Mouse (Mus musculus): ENCODE measurements around the gene Ermp1. TPM values are rescaled to one million over a fixed set of nuclear protein-coding genes. Genes with fewer than 3 reads are reported as not detected.

Ermp1 gene
- polyA plus RNA-seq, 1 experiment from 2014 or later = 15.6 TPM

- Histone ChIP-seq H3K27me3 (replicated peaks) (no peaks in the 10 kb centered on the region), H3K4me2 (replicated peaks) (no peak overlapping the region), H3K27ac (no peak overlapping the region), H3K4me3 (no peak overlapping the region), H3K36me3 (peaks cover 30% of the 10 kb centered on the region), H3K9ac (no peak overlapping the region), H3K4me1 (no peaks in the 10 kb centered on the region), H3K9me3 (no peaks in the 10 kb centered on the region)
- 96% methylated on average over 2 of the region's 2 CpGs for WGBS
- ATAC-seq (ENCODE audit: low FRiP score, low read depth) = no peak
These were observed 65.8 kb downstream of the Ermp1 start for GRCm38 (mm10) chr19:29582439-29582838.

DNA sequence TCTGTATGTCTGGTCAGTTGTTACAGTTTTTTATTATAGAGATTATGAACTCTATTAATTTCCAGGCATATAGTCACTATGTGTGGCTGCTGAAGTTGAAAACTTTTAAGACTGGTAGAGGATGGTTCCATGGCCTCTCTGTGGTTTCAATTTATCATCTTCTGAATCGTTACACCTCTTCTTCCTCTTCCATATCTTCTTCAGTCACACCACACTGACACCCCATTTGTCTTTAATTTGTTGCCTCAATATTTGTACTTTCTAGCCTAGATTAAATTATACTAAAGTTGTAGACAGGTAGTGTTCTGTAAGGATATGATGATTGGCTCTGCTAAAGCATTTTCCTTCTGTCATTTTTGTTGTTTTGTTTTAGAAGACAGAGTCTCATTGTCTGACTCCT, 81.7 kb downstream of the Ermp1 start:
- H3K27ac ChIP-seq = no peak overlapping the region
- no peak overlapping the region for H3K4me2 ChIP-seq (replicated peaks)
- no peak for ATAC-seq (ENCODE audit: low FRiP score, low read depth)
- H3K4me3 ChIP-seq = no peak overlapping the region
- peaks cover 15% of the 10 kb centered on the region for H3K36me3 ChIP-seq
- H3K27me3 ChIP-seq (replicated peaks) = no peaks in the 10 kb centered on the region
- no peak overlapping the region for H3K9ac ChIP-seq
- no peaks in the 10 kb centered on the region for H3K4me1 ChIP-seq
- H3K9me3 ChIP-seq = no peaks in the 10 kb centered on the region
- WGBS = 91% methylated on average over 1 of the region's 1 CpGs

- 77% methylated on average over 7 of the region's 7 CpGs for WGBS
- no peak overlapping the region for H3K4me3 ChIP-seq
- no peak overlapping the region for H3K4me2 ChIP-seq (replicated peaks)
- no peak overlapping the region for H3K9ac ChIP-seq
- no peaks in the 10 kb centered on the region for H3K9me3 ChIP-seq
- H3K27ac ChIP-seq = no peak overlapping the region
- ATAC-seq (ENCODE audit: low FRiP score, low read depth) = no peak; the same call in 1 of the 2 replicates
- no peaks in the 10 kb centered on the region for H3K27me3 ChIP-seq (replicated peaks)
- H3K4me1 ChIP-seq = no peaks in the 10 kb centered on the region
- H3K36me3 ChIP-seq = 0 out of 2 replicates have a peak, but pooled peaks cover 2% of the 10 kb centered on the region
These were observed 84.9 kb downstream of the Ermp1 start for GRCm38 (mm10) chr19:29563258-29563779.

DNA sequence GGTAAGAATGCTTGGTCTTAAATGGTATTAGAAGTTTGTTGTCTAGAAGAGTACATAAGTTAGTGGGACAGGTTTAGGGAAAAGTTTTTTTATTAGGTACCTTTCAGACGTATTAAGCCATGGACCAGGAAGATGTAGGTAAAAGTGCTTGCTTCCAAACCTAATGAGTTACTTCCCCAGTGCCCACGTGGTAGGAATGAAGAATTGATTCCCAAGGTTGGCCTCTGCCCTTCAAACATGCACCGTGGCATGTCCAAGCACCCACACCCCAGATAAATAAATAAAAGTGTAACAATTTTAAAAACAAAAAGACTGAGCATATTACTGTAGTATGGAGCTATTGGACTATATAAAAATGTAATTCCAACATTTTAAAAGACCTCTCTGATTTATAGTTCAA, 85.6 kb downstream of the Ermp1 start:
- no peaks in the 10 kb centered on the region for H3K4me1 ChIP-seq
- H3K9ac ChIP-seq = no peak overlapping the region
- H3K9me3 ChIP-seq = no peaks in the 10 kb centered on the region
- no peak overlapping the region for H3K4me3 ChIP-seq
- no peaks in the 10 kb centered on the region for H3K27me3 ChIP-seq (replicated peaks)
- no peak overlapping the region for H3K4me2 ChIP-seq (replicated peaks)
- ATAC-seq (ENCODE audit: low FRiP score, low read depth) = no peak
- H3K36me3 ChIP-seq = 0 out of 2 replicates have a peak, but pooled peaks cover 2% of the 10 kb centered on the region
- whole genome bisulfite sequencing = 76% methylated on average over 3 of the region's 3 CpGs
- H3K27ac ChIP-seq = no peak overlapping the region

DNA sequence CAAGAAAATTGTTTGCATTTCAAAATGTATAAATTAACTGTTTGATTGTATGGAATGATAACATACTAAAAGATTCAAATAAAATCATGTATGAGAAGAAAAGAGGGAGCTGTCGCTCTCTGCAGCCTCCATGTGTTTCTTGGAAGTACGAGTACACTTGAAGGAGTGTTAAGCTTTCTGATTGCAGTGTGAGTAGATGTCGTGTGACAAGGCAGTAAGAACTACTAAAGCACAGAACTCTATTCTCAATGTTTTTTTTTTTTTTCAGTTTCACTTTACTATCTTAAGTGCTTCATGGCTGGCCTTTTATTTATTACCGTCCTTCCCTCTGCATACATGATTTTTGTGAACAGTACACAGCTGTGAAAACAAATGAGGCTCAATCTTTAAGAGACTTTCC, 86.0 kb downstream of the Ermp1 start:
- Histone ChIP-seq H3K27me3 (replicated peaks) (no peaks in the 10 kb centered on the region), H3K4me1 (no peaks in the 10 kb centered on the region), H3K4me2 (replicated peaks) (no peak overlapping the region), H3K27ac (no peak overlapping the region), H3K36me3 (0 out of 2 replicates have a peak, but pooled peaks cover 2% of the 10 kb centered on the region), H3K9me3 (no peaks in the 10 kb centered on the region), H3K4me3 (no peak overlapping the region), H3K9ac (no peak overlapping the region)
- ATAC-seq (ENCODE audit: low FRiP score, low read depth) = no peak
- WGBS = 84% methylated on average over 4 of the region's 4 CpGs

Other genes starting within 250 kb of the Ermp1 start
- not detected in 2 replicates for gene Pdcd1lg2, start 237.5 kb downstream of the Ermp1 start, polyA plus RNA-seq (2016; fragmentation: Nextera tagmentation; extraction: Ambion mirVana)
- 15.1 and 15.6 TPM in 2 replicates for gene Ric1, start 126.1 kb downstream of the Ermp1 start, polyA plus RNA-seq (2016; fragmentation: Nextera tagmentation; extraction: Ambion mirVana)
- gene Mlana, start 49.4 kb upstream of the Ermp1 start, polyA plus RNA-seq (2016; fragmentation: Nextera tagmentation; extraction: Ambion mirVana) = not detected in 2 replicates
- gene 9930021J03Rik, start 157.6 kb upstream of the Ermp1 start, polyA plus RNA-seq (2016; fragmentation: Nextera tagmentation; extraction: Ambion mirVana) = 7.4 and 8.3 TPM in 2 replicates
- gene Ranbp6, start 164.6 kb upstream of the Ermp1 start, polyA plus RNA-seq (2016; fragmentation: Nextera tagmentation; extraction: Ambion mirVana) = 41.8 and 41.9 TPM in 2 replicates

Data from neural tube, embryonic 12.5 days (tissue).